Mouse (Mus musculus): Measurements from ENCODE around the gene Apol6.

GRCm38 (mm10) chr15:77089249-77089648 is 44.7 kb downstream of the Apol6 start:
- TF ChIP-seq CTCF (IDR thresholded peaks at IDR 0.05; ENCODE audit: low read depth) (no peak), EP300 (optimal IDR thresholded peaks at IDR 0.05) (no peak)
